Mouse (Mus musculus): ENCODE results near the gene Gm45902.

Gene Gm45902

DNA sequence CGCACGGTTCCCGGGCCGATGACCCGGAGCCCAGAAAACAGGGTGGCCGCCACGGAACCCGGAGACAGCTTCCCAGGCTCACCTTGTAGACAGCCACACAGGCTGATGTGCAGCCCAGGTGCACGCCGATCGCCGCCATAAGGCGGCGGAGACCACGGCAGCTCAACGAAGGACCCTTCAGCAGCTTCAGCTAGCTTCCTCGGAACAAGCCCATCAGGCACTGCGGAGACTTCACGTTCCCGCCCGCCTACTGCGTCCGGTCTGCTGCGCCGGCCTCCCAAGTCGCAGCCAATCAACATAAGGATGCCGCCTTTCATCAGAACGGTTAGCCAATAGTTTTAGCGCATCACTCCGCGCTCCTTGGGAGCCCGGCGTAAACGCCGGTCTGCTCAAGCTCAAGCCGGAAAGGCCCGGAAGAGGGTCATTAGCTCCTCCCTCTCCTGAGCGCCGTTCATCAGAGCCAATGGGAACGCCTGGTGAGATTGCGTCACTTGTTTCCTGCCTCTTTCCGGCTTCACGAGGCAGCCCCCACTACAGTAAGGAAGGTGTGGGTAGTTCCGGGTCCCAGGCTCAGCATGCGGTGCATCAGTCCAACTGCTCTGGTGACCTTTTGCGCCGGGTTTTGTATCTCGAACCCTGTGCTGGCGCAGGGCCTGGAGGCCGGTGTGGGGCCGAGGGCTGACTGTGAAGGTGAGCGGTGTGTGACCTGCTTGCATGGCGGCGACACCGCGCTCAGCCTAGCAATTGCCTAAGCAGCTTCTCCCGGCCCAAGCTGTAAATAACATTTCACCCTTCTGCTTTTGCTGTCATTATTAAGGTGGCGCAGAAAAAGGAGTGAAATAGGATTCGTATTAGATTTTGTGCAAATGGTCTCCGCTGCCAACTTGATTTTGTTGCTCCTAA lies at the start of gene Gm45902, which contains the start of the genes Hspa14 and Cdnf:
TSS of gene Gm45902 (minus strand) at position 239 of the 903 bp plus-strand sequence.
TSS of gene Hspa14 (minus strand) at position 263 of the 903 bp plus-strand sequence.
TSS of gene Cdnf (plus strand) at position 479 of the 903 bp plus-strand sequence.
- DNase-seq (ENCODE audit: low read depth, low spot score): peak; percentile 99

- peak; percentile 74 for DNase-seq (ENCODE audit: low read depth, low spot score)
Measured at GRCm38 (mm10) chr2:3546588-3546987, 34.0 kb upstream of the Gm45902 start.

DNA sequence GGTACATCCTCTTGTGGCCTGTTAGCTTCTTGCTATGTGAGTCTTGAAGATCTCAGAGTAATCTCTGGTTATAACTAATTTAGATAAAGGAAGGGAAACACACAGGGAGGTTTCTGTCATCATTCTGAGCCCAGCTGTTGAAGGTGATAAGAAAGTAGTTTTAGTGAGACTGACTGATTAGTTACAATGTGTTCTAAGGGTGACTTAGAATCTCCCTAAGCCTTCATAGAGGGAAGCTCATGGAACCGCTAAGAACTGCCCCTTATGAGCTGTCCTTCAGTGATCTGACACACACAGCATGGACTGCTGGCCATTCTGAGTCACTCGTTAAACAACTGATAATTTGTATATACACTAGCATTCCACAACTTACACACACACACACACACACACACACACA lies 33.5 kb upstream of the Gm45902 start:
- no peak for DNase-seq (ENCODE audit: low read depth, low spot score)

- no peak for DNase-seq (ENCODE audit: low read depth, low spot score)
Measured at GRCm38 (mm10) chr2:3541307-3542079, 28.9 kb upstream of the Gm45902 start.

DNA sequence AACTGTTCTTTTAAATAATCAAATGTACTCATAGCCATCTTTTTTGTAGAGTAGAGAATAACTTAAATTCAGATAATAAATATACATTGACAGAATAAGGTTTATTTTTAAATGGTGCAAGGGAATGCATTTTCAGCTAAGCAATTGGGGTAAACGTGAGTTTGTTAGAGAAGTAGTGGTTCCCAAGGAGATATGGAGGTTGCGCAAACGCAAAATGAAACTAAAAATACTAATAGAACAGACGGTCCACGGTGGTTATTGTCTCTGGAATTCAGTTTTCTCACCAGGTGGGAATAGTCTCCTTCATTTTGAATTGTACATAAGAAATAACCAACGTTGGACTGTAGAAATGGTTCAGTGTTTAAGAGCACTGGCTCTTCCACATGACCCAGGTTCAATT lies 13.7 kb upstream of the Gm45902 start:
- no peak for DNase-seq (ENCODE audit: low read depth, low spot score)

DNA sequence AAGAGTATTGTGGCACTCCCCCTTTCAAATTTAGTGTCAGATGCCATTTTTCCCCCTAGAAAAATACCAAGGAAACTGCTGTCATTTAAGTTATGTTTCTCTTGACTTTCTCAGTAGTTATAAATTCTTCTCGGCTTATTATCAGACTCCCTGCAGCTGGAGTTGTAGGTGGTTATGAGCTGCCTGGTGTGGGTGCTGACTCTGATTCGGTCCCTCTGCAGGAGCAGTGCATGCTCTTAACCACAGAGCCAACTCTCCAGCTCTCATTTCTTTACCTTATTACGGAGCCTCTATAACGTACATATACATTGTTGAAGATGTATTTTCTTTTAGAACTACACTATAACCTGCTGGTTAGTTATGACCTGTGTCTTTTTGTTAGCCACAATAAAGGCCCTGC lies 10.0 kb upstream of the Gm45902 start:
- DNase-seq (ENCODE audit: low read depth, low spot score): no peak

- DNase-seq (ENCODE audit: low read depth, low spot score): peak; percentile 76
Measured at GRCm38 (mm10) chr2:3512076-3512475, 514 bp downstream of the Gm45902 start.

DNA sequence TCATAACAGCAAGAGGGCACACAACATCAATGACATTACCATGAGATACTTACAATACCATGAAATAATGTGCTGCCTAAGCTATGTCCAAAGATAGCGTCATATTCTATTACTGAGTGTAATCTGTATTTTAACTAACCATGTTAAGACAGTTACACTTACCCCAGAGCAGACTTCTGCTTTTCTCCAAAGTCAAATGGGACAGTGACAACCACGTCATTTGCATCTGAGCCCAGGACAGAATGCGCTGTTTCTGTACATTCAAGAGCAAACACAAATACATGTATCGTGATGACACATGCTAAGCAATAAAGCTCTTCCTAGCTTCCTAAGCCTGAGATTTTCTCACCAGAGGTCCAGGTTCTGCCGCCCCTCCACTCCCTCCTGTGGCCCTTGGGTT lies 11.7 kb downstream of the Gm45902 start:
- no peak for DNase-seq (ENCODE audit: low read depth, low spot score)

- DNase-seq (ENCODE audit: low read depth, low spot score): no peak
Measured at GRCm38 (mm10) chr2:3499543-3499942, 13.0 kb downstream of the Gm45902 start.

GRCm38 (mm10) chr2:3493833-3494409 lies 18.7 kb downstream of the Gm45902 start:
- no peak for DNase-seq (ENCODE audit: low read depth, low spot score)

DNA sequence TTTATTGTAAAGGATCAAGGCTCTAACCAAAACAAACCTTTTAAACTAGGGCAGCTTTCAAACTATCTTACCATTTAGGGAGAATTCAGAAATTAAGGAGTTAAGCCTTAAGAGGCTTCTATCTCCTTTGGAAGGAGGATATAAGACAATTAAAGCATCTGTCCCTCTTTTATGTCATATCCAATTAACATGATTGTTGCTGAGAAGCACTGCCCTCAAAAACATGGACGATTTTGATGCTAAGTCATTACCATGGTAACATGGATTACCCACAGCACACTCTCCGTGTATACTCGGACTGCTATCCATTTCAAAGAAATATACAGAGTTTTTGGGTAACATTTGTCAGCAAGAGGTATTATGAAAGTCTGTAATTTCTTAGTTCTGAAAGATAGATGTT lies 22.8 kb downstream of the Gm45902 start:
- DNase-seq (ENCODE audit: low read depth, low spot score): no peak

DNA sequence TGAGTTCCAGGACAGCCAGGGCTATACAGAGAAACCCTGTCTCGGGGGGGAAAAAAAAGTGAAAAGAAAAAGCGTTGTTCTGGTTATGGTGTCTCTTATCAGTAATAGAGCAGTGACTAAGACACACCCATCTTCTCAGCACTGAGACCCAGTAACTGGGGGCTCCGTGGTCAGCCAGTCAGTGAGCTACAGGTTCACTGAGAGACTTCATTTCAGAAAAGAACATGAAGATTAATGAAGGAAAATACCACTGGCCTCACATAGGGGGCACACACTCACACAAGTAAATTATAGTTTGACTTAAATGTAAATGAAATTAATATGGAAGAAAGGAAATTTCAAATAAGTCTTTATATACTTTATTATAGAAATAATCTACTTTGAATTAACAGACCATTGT lies 32.4 kb downstream of the Gm45902 start:
- no peak for DNase-seq (ENCODE audit: low read depth, low spot score)

- DNase-seq (ENCODE audit: low read depth, low spot score): peak; percentile 37
Measured at GRCm38 (mm10) chr2:3475746-3476251, 36.8 kb downstream of the Gm45902 start.

GRCm38 (mm10) chr2:3474861-3475283 lies 37.7 kb downstream of the Gm45902 start, which contains the start of gene Suv39h2:
Suv39h2 (minus strand) TSS chr2:3475031.
- peak; percentile 97 for DNase-seq (ENCODE audit: low read depth, low spot score)

- DNase-seq (ENCODE audit: low read depth, low spot score): peak; percentile 80
Measured at GRCm38 (mm10) chr2:3474361-3474805, 38.2 kb downstream of the Gm45902 start.

- peak; percentile 40 for DNase-seq (ENCODE audit: low read depth, low spot score)
Measured at GRCm38 (mm10) chr2:3473891-3474290, 38.7 kb downstream of the Gm45902 start.

- no peak for DNase-seq (ENCODE audit: low read depth, low spot score)
Measured at GRCm38 (mm10) chr2:3456590-3456989, 56.0 kb downstream of the Gm45902 start.

All from CD4-positive helper T cell, adult 2 months (primary cell).